Mouse (Mus musculus): ENCODE data around the gene Mars.

DNA sequence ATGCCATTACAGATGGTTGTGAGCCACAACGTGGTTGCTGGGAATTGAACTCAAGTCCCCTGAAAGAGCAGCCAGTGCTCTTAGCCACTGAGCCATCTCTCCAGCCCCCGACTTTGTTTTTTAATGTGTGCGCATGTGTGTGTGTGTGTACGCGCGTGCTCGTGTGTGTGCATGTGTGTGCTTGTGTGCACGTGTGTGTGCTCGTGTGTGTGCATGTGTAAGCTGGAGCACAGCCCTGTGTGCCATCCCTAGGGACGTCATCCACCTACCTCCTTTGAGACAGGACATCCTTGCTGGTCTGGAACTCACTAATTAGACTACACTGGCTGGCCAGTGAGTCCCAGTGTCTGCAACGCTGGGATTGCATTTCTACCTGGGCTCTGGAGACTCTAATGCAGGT is 41.2 kb upstream of the Mars start:
- TF ChIP-seq MAX (IDR thresholded peaks at IDR 0.05) (no peak), CTCF (IDR thresholded peaks at IDR 0.05; ENCODE audit: control insufficient read depth, insufficient read depth, insufficient read length) (no peak), USF1 (IDR thresholded peaks at IDR 0.05; ENCODE audit: low read depth) (no peak), MYOD1 (IDR thresholded peaks at IDR 0.05; ENCODE audit: control insufficient read depth, insufficient read length, low read depth) (no peak)

Data from C2C12 (cell line).